Mouse (Mus musculus) megakaryocyte, embryonic 14.5 days (primary cell): ENCODE measurements around the gene Glul.

Experiments used
- FLI1 ChIP-seq: IDR thresholded peaks from 2 replicates; pipeline ENCODE4 v1.6.1; 2012; ENCODE audit warnings: low read length, inconsistent platforms, mixed read lengths
- GATA1 ChIP-seq: IDR thresholded peaks from 3 replicates; pipeline ENCODE4 v1.6.1; 2012; ENCODE audit warnings: mixed read lengths, low read length, inconsistent platforms, borderline replicate concordance

- TF ChIP-seq GATA1 (no peak), FLI1 (no peak)
Measured at GRCm38 (mm10) chr1:153930431-153930830, 30.7 kb downstream of the Glul start.
